Mouse (Mus musculus): ENCODE measurements at regions not wholly inside any gene's neighbourhood (a gene's known extent, or its start where the extent isn't known, plus 50 kb on each side); places are given as distances from the start of the nearest gene placed in this dataset.

GRCm38 (mm10) chr14:106267679-106268561 lies 161.9 kb downstream of the Trim52 start:
- Histone ChIP-seq H3K4me3 (ENCODE audit: insufficient read depth, low read depth, low read length) (no peak overlapping the region), H3K4me1 (ENCODE audit: control insufficient read depth, insufficient read depth, low read length) (no peaks in the 10 kb centered on the region), H3K27me3 (replicated peaks; ENCODE audit: control insufficient read depth, insufficient read depth, low read length) (no peaks in the 10 kb centered on the region), H3K27ac (ENCODE audit: insufficient read depth, low read depth, low read length) (no peak overlapping the region), H3K36me3 (ENCODE audit: control insufficient read depth, insufficient read depth, low read length) (no peaks in the 10 kb centered on the region)
- 80% methylated on average over 12 of the region's 12 CpGs for WGBS
- DNase-seq: no peak
- TF ChIP-seq CTCF (conservative IDR thresholded peaks at IDR 0.05; ENCODE audit: insufficient read depth, insufficient read length, low read depth, low read length) (no peak), POLR2A (IDR thresholded peaks at IDR 0.05; ENCODE audit: low read depth, low read length) (no peak)

GRCm38 (mm10) chr14:106269680-106270079 lies 163.7 kb downstream of the Trim52 start:
- TF ChIP-seq CTCF (conservative IDR thresholded peaks at IDR 0.05; ENCODE audit: insufficient read depth, insufficient read length, low read depth, low read length): no peak
- no peak for TF ChIP-seq POLR2A (IDR thresholded peaks at IDR 0.05; ENCODE audit: low read depth, low read length)
- 17% methylated on average over 6 of the region's 6 CpGs for WGBS
- no peak overlapping the region for H3K27ac ChIP-seq (ENCODE audit: insufficient read depth, low read depth, low read length)
- no peaks in the 10 kb centered on the region for H3K27me3 ChIP-seq (replicated peaks; ENCODE audit: control insufficient read depth, insufficient read depth, low read length)
- no peak for DNase-seq
- H3K4me3 ChIP-seq (ENCODE audit: insufficient read depth, low read depth, low read length): no peak overlapping the region
- no peaks in the 10 kb centered on the region for H3K4me1 ChIP-seq (ENCODE audit: control insufficient read depth, insufficient read depth, low read length)
- no peaks in the 10 kb centered on the region for H3K36me3 ChIP-seq (ENCODE audit: control insufficient read depth, insufficient read depth, low read length)

- H3K27ac ChIP-seq (ENCODE audit: insufficient read depth, low read depth, low read length): no peak overlapping the region
- H3K4me1 ChIP-seq (ENCODE audit: control insufficient read depth, insufficient read depth, low read length): no peaks in the 10 kb centered on the region
- 35% methylated on average over 8 of the region's 8 CpGs for WGBS
- DNase-seq: no peak
- H3K36me3 ChIP-seq (ENCODE audit: control insufficient read depth, insufficient read depth, low read length): no peaks in the 10 kb centered on the region
- H3K4me3 ChIP-seq (ENCODE audit: insufficient read depth, low read depth, low read length): no peak overlapping the region
- H3K27me3 ChIP-seq (replicated peaks; ENCODE audit: control insufficient read depth, insufficient read depth, low read length): no peaks in the 10 kb centered on the region; the same call in 1 of the 2 replicates
- TF ChIP-seq POLR2A (IDR thresholded peaks at IDR 0.05; ENCODE audit: low read depth, low read length) (no peak), CTCF (conservative IDR thresholded peaks at IDR 0.05; ENCODE audit: insufficient read depth, insufficient read length, low read depth, low read length) (no peak)
Observed at GRCm38 (mm10) chr14:106313558-106313957, 207.6 kb downstream of the Trim52 start.

GRCm38 (mm10) chr14:106314079-106314551 lies 208.1 kb downstream of the Trim52 start:
- 27% methylated on average over 9 of the region's 9 CpGs for WGBS
- DNase-seq: peak; percentile 0
- TF ChIP-seq POLR2A (IDR thresholded peaks at IDR 0.05; ENCODE audit: low read depth, low read length) (no peak), CTCF (conservative IDR thresholded peaks at IDR 0.05; ENCODE audit: insufficient read depth, insufficient read length, low read depth, low read length) (no peak)
- H3K27ac ChIP-seq (ENCODE audit: insufficient read depth, low read depth, low read length): no peak overlapping the region
- H3K4me3 ChIP-seq (ENCODE audit: insufficient read depth, low read depth, low read length): no peak overlapping the region
- H3K27me3 ChIP-seq (replicated peaks; ENCODE audit: control insufficient read depth, insufficient read depth, low read length): no peaks in the 10 kb centered on the region; the same call in 1 of the 2 replicates
- H3K4me1 ChIP-seq (ENCODE audit: control insufficient read depth, insufficient read depth, low read length): no peaks in the 10 kb centered on the region
- H3K36me3 ChIP-seq (ENCODE audit: control insufficient read depth, insufficient read depth, low read length): no peaks in the 10 kb centered on the region

GRCm38 (mm10) chr14:106318767-106319166 lies 212.8 kb downstream of the Trim52 start:
- TF ChIP-seq CTCF (conservative IDR thresholded peaks at IDR 0.05; ENCODE audit: insufficient read depth, insufficient read length, low read depth, low read length) (no peak), POLR2A (IDR thresholded peaks at IDR 0.05; ENCODE audit: low read depth, low read length) (no peak)
- DNase-seq: peak; percentile 10
- WGBS: 49% methylated on average over 5 of the region's 5 CpGs

GRCm38 (mm10) chr14:106327653-106328283 lies 221.8 kb downstream of the Trim52 start:
- Histone ChIP-seq H3K4me3 (ENCODE audit: insufficient read depth, low read depth, low read length) (no peak overlapping the region), H3K4me1 (ENCODE audit: control insufficient read depth, insufficient read depth, low read length) (no peaks in the 10 kb centered on the region), H3K27ac (ENCODE audit: insufficient read depth, low read depth, low read length) (no peak overlapping the region), H3K27me3 (replicated peaks; ENCODE audit: control insufficient read depth, insufficient read depth, low read length) (no peaks in the 10 kb centered on the region), H3K36me3 (ENCODE audit: control insufficient read depth, insufficient read depth, low read length) (no peaks in the 10 kb centered on the region)
- TF ChIP-seq POLR2A (IDR thresholded peaks at IDR 0.05; ENCODE audit: low read depth, low read length) (no peak), CTCF (conservative IDR thresholded peaks at IDR 0.05; ENCODE audit: insufficient read depth, insufficient read length, low read depth, low read length) (no peak)
- no peak for DNase-seq
- 57% methylated on average over 8 of the region's 8 CpGs for WGBS

More at GRCm38 (mm10) chr14:106318767-106319166, 212.8 kb downstream of the Trim52 start:
- H3K27ac ChIP-seq (ENCODE audit: insufficient read depth, low read depth, low read length): no peak overlapping the region
- no peaks in the 10 kb centered on the region; the same call in 1 of the 2 replicates for H3K27me3 ChIP-seq (replicated peaks; ENCODE audit: control insufficient read depth, insufficient read depth, low read length)
- H3K4me1 ChIP-seq (ENCODE audit: control insufficient read depth, insufficient read depth, low read length): no peaks in the 10 kb centered on the region
- H3K36me3 ChIP-seq (ENCODE audit: control insufficient read depth, insufficient read depth, low read length): no peaks in the 10 kb centered on the region
- H3K4me3 ChIP-seq (ENCODE audit: insufficient read depth, low read depth, low read length): no peak overlapping the region

Data from kidney, adult 2 months (tissue).